Mouse (Mus musculus): ENCODE measurements around the gene 1810055G02Rik.

1810055G02Rik gene

GRCm38 (mm10) chr19:3708078-3709012 lies at the start of gene 1810055G02Rik:
Gene 1810055G02Rik, plus strand, starts transcription at chr19:3708293.
- DNase-seq: peak; percentile 94

DNA sequence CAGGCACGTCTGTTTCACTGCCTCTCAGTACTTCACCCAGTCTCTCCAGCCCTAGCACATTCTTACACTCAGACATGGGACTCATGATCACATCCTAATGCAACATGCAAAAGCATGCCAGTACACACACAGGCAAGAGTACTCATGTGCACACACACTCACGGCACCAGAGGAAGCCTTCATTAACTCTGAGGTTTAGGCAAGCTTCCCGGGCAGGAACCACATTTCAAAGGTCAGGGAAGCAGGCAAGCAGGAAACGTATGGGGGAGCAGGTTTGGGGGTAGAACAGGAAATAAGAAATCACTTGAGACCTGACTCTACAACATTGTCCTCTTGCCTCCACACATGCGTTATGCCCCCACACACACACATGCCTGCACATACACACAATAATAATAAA lies 42.6 kb upstream of the 1810055G02Rik start:
- peak; percentile 48 for DNase-seq

GRCm38 (mm10) chr19:3666632-3667031 lies 41.5 kb upstream of the 1810055G02Rik start:
- no peak for DNase-seq

GRCm38 (mm10) chr19:3667155-3667895 lies 40.8 kb upstream of the 1810055G02Rik start:
- no peak for DNase-seq

- peak; percentile 40 for DNase-seq
Measured at GRCm38 (mm10) chr19:3667979-3668378, 40.1 kb upstream of the 1810055G02Rik start.

DNA sequence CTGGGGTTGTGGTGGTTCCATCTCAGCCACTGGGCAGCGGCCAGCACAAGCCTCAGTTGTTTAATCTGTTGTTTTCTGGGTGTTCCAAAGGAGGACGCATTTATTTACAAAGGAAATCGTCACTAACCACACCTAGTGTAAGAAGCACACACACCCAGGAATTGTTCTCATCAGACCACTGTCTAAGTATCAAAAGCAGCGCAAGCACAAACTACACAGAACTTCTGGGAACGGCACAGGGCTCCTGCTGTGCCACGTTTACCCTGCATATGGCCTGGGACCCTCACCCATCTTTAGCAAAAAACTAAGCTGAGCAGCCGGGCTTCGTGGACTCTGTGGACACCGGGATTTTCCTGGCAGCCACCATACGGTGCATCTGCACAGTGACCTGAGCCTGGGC lies 39.5 kb upstream of the 1810055G02Rik start:
- DNase-seq: no peak

- peak; percentile 40 for DNase-seq
Measured at GRCm38 (mm10) chr19:3669100-3669499, 39.0 kb upstream of the 1810055G02Rik start.

DNA sequence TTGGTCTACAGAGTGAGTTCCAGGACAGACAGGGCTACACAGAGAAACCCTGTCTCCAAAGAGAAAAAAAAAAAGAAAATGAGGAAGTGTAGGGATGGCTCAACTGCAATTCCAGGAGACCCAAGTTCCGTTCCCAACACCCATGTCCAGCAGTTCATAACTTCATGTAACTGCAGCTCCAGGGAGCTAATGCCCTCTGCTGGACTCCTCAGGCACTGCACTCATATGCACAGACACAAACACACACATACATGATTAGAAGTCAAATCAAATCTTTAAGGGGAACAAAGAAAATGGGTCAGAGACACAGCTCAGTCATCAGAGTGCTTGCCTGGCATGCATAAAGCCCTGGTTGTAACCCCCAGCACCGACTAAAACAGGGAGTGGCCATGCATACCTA lies 34.9 kb upstream of the 1810055G02Rik start:
- DNase-seq: no peak

DNA sequence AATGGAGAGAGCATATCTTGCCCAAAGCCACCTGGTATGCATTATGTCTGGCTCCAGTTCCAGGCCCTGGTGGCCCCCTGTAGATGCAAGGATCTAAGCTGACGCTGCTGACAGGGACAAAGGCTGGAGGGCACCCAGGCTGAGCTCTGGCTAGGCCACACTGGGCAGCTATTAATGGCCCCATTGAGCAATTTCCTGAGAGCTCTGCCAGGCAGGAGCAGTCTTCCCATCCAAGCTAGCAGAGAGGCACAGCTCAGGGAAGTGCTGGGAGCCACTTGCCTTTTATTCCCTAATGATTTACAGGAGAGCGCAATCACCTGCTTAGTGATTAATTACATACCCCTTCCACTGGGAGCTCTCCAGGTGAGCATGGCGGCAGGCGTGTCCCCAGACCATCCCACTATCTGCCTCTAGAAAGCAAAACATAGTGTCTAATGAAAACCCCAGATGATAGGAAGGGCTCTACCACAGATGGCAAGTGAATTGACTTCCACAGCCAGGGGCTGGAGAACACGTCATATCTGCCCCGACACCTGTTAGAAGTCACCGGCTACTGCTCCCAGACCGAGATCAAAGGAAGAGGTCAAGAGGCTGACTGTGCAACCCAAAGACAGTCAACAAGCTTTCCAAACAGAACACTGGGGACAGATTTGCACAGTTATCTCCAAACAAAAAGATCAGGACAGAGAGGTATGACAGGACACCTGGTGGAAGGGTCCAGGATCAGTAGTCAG lies 33.8 kb upstream of the 1810055G02Rik start:
- DNase-seq: no peak

- no peak for DNase-seq
Measured at GRCm38 (mm10) chr19:3680732-3681131, 27.4 kb upstream of the 1810055G02Rik start.

DNA sequence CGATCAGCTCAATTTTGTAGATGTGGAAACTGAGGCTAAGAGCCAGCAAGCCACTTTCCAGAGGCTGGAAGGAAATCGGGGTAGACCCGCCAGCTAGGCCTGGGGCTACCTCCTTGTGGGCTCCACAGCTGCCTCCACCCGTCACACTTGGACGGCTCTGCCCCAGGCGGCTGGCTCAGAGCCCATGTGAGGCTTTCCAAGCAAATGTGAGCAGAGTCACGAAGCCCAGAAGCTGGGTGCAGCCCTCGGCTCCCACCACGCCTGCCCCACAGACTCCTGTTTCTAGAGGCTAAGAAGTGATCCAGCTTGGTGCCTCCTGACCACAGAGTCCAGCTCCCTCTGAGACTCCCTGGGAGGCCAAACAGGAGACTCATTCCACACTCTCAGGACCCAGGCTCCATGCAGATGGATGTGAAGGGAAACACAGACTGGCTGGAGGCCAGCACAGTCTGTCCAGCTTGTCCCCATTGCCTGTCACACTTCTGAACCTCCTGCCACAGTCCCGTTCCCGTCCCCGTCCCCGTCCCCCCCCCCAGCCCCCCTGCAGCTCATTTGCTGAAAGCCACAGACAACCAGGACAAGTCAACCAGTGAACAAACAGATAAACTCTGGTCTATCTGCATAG lies 26.7 kb upstream of the 1810055G02Rik start:
- DNase-seq: no peak

- DNase-seq: no peak
Measured at GRCm38 (mm10) chr19:3684414-3684813, 23.7 kb upstream of the 1810055G02Rik start.

GRCm38 (mm10) chr19:3684957-3685580 lies 23.0 kb upstream of the 1810055G02Rik start:
- DNase-seq: peak; percentile 9

- DNase-seq: no peak
Measured at GRCm38 (mm10) chr19:3685611-3686214, 22.4 kb upstream of the 1810055G02Rik start.

- DNase-seq: peak; percentile 78
Measured at GRCm38 (mm10) chr19:3686215-3686894, 21.7 kb upstream of the 1810055G02Rik start, which contains the start of gene Lrp5. Gene Lrp5, minus strand, starts transcription at chr19:3686564.

- DNase-seq: no peak
Measured at GRCm38 (mm10) chr19:3687676-3688171, 20.4 kb upstream of the 1810055G02Rik start.

GRCm38 (mm10) chr19:3691337-3691736 lies 16.8 kb upstream of the 1810055G02Rik start:
- DNase-seq: no peak

GRCm38 (mm10) chr19:3692414-3693145 lies 15.5 kb upstream of the 1810055G02Rik start:
- DNase-seq: no peak

DNA sequence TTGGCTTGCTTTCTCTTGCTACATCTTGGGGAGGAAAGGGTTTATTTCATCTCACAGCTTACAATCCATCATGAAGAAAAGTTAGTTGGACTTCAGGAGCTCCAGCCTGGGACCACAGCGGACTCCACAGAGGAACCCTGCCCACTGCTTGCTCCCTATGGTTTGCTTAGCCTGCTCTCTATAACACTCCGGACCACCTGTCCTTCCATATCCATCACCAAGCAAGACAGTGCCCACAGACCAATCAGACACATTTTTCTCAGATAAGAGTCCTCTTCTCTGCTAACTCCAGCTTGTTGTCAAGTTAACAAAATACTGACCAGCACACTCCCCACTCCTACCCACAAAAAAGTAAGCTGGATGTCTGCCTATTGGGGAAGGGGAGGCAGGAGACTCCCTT lies 13.6 kb upstream of the 1810055G02Rik start:
- DNase-seq: no peak

DNA sequence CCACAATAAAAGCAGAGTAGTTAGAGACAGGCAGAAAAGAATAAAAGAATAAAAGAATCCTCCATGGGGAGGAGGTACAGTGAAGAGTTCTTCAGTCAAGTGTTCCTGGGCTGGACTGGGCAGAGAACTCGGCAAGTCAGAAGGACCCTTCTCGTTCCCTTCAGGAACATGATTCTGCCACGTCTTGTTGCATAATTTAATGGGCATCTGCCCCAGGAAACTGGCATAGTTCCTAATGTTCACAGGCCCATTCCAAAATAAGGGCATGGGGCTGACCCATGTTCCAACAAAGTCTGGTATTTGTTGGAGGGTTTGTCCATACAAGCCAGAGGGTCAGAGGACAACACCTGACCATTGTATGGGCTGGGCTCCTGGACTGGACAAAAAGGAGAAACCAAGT lies 13.1 kb upstream of the 1810055G02Rik start:
- no peak for DNase-seq
